Mouse (Mus musculus) lung, postnatal 14 days (tissue): ENCODE measurements around the gene Ube2ql1.

Experiments
- DNase-seq: peaks from one replicate; pipeline ENCODE4 v3.0.0; 2021

Ube2ql1 gene

DNA sequence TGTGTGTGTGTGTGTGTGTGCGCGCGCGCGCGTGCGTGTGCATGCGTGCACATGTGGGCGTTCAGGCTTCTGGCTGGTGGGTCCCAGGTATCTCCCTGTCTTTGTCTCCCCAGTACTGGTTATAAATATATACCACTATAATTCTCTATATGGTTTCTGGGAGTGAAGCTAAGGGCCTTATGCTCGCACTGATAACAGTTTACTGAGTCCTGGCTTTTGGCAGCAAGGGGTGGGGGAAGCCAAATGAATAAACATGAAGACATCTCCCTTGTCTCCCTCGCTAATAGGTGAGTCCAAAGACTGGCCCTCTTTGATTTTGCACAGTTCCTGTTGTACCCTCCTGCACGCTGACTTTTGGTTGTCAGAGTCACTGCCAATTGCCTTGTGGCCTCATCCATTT is 32.2 kb downstream of the Ube2ql1 start:
- no peak for DNase-seq

DNA sequence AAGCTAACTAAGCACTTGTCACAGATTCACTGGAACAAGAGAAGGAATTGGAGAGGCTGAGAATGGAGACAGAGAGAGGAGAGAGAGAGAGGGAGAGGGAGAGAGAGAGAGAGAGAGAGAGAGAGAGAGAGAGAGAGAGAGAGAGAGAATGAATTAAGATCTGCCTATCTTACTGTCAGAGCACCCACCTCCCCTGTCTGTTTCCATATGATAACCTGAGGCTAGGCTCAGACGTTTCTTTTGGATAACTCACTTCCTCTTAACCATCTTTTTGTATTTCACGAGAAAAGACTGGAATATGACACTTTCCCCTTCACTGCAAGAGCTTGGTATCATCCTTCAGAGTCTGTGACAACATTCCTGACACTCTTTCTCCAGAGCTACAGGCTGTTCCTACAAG is 32.8 kb downstream of the Ube2ql1 start:
- DNase-seq, result no peak

DNA sequence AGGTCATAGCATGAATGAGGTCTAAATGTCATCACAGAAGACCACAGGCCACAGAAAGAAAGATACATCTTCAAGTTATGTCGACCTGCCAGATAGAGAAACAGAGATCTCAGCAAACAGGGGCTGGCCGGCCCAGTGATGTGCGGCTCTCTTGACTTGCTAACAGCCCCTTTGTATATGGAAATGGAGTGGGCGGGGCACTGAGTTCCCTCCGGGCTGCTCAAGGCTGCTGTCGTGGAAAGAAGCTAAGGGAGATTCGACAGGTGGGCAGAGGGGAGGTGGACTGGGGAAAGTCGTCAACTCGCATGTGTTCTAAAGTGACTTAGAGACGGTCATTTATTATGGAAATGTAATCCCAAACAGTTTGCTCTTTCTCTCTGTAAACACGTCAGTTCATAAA is 36.2 kb downstream of the Ube2ql1 start:
- DNase-seq, result no peak

DNA sequence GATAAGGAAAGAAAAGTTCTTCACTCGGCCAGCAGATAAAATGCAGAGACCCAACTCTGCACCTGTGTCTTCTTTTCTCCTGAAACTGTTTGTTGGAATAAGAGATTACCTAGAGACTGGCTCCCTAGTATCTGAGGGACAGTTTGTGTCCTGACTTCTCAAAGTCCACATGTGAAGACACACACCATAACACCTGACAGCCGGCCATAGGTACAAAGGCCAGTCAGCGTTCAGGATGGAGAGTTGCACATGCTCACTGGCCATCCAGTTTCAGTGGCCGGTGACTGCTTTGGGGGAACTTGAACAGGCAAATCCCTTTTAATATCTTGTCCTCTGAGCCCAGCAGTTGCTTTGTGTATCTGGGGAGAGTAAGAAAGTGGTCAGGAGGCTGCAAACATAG is 38.3 kb downstream of the Ube2ql1 start:
- DNase-seq, result no peak

DNA sequence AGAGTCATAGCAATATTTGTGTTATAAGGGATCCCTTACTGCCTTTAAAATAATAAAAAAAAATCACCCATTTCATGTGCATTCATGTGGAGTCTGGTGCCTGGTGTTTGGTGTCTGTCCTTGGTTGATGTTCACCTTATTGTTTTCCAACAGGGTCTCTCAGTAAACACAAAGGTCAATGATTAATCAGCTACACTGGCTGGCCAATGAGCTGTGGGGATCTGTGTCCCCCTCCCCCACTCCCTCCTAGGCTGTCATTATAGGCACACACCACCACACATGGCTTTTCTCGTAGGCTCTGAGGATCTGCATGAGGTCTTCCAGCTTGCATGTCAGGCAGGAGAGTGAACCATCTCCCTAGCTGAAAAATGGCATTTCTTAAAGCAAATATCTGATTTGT is 38.9 kb downstream of the Ube2ql1 start:
- no peak for DNase-seq

DNA sequence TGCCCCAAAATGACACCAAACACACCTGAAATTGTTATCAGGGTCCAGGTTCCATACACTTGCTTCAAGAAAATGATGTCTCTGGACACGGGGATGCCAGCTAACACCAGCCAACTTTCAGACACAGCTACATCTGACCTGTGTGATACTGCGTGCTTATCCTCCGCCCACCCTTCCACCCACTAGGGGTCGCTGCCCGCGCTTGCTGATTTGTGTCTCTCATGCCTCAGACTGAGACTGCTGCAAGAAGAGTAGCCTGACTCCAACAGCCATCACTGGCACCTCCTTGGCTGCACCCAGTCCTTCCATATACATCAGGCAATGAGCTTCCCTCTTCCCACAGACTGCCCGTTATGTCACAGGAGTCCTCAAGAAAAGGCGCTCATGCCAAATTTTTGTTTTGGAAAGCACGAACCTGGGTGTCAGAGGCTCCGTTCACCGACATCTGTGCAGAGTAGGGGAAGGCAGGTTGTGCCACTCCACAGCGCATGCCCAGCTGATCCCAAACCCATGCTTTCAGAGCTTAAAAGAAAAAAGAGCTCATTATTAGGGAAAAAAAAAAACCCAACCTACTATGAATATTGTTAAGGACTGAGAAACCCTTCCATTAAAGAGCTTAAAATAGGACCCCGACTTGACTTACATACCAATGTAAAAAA is 43.2 kb downstream of the Ube2ql1 start:
- peak; percentile 64 for DNase-seq

DNA sequence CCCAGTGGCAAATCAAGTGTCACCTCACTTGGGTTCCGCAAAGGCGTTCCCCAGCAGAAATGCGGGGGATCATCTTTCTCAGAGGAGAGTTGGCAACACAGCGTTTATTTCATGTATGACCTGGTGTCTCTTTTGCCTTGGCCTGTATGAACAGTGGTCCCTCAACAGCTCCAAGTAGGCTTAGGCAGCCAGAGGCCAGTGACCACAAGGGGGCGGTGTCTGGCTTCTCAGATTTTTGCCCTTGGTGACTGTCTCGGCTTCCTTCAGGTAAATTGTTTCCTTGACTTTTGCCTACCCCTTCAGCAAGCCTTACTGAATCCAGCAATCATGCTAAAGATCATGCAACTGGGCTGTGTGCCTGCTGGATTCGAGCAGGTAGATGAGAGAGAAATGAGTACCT is 48.6 kb downstream of the Ube2ql1 start:
- peak; percentile 43 for DNase-seq

DNA sequence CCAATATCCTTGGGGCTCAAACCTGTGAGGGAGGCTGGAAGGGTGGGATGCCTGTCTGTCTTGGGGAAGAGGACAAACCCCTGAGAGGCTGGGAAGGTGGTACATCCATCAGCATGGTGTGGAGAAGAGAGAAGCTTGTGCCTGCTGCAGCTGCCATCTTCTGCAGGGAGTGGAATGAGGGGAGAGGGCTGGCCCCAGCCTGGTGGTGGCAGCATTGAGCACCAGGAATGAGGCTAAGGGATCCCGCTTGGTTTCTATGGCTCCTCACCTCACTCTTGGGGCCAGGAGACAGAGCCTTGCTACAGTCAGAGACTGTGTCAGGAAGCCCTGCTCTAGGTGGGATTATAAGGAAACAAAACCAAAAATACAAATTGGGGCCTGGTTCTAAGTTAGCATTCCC is 52.7 kb downstream of the Ube2ql1 start:
- no peak for DNase-seq

DNA sequence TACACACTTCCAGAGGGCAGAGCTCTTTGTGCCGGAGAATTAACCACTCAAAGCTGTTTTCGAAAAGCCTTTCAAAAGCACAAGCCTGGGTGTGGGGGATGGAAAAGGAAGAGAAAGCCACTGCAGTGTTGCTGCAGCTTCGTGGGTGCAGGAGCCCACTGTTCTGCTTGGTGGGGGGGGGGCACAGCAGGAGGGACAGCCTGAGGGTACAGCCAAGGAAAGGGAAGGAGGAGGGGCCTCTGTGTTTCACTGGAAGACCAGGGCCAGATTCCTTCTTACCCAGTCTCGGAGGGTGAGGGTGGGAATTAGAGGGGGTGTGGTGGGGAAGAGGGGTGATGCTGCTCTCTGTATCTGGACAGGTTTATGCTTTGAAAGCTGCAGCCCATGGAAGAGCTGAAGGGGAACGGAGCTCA is 54.3 kb downstream of the Ube2ql1 start:
- no peak for DNase-seq

DNA sequence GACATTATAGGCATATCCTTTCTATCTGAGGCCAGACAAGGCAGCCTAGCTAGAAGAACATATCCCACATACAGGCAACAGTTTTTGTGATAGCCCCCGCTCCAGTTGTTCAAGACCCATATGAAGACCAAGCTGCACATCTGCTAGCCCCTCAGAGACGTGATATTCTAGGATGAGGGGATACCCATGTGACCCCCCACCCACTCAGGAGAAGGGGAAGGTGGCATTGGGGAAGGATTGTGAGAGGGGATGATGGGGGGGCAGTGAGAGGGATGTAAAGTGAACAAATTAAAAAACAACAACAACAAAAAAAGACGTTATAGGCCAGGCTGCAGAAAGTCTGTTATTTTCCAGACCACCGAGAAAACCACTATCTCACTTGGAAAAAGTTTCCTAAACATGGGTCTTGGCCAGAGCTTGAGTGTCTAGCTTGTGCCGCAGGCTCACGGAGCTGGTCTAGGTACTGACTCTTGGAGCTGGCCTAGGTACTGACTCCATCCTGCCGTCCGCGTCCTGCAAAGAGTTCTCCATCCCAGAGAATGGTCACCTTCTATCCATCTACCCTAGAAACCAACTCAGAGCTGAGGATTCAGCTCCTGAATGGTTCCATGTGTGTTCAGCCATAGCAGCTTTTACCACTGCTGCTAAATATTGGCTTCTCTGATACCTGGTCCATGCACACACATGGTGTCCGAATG is 65.6 kb downstream of the Ube2ql1 start:
- no peak for DNase-seq

DNA sequence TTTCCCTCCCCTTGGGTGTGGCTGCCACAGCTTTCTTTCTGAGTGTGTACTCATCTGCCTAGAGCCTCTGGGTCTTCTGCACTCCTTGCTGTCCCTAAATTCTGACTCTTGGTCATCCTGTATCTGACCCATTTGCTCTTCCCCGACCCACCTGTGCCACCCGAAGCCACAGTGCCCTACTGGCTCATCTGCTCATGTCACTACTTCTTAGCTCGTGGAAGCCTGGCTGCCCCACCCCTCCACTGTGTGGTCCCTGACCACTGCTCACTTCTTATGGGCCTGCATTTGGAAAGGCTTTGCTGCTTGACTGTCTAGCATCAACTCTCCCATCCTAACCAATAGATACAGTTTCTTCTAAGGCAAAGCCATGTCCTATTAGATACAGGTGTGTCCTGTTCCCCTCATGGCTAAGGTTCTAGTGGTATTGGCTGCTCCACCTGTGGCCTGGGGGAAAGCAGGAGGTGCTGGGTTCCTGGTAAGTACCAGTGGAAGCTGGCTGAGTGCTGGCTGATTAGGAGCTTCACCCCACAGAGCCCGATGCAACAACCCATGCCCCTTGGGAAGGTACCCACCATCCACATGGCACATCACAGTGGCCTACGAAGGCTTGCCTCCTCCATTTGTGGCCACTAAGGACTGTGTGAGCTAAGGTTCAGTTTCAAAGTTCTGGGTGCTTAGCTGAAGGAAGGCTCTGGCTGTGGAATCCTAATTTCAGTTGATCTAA is 66.3 kb downstream of the Ube2ql1 start:
- no peak for DNase-seq

DNA sequence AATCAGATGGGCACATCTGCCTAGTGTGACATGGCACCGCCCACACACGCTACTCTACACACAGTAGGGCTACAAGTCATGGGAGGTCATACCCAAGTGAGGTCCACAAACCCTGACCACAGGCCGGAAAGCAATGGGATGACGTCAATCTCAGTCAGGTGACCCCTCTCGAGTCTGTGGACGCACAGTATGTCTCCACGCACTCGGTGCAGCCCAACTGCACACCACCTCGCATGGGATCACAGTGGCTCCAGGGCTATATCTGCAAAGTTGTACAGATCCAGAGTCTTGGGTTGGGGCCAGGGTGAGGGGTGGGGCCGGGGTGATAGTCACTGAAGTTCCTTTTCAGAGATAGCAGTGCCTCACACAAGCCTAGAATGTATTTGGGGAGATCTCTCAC is 67.1 kb downstream of the Ube2ql1 start:
- DNase-seq, result no peak

DNA sequence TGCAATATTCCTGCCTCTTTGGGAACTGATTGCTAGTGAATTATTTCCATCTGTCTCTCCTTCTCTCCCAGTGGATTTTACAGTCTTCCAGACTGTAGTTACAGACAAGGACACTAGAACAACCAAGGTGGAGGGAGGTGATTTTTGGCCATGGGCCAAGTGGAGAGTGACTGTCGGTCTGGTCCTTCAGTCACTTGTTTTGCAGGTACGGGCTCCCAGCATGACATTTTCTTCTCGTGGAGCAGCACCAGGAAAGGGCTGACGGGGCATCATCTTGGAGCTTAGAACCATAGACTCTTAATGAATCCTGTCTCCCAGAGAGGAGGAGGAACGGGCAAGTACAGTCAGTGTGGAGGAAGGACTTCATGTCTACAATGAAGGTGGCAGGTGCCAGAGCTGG is 67.6 kb downstream of the Ube2ql1 start:
- no peak for DNase-seq

DNA sequence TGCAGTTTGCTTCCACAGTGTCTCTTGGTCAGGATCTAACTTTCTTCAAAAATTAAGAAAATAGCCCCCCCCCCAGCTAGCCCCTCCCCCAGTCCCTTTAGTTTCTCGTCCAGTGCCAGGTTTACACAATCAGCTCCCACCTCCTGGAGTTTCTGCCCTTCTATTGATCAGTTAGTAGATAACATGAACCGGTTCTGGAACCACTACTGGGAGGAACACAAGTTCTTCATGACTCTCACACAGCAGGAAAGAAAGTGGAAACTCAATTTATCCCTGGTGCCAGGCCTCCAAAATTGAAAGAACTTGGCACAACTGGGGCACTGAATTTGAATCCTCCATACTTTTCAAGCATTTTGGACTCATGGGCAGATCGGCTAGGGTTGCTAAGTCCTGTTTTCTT is 85.2 kb downstream of the Ube2ql1 start:
- DNase-seq, result no peak
